Mouse (Mus musculus) heart, adult 2 months (tissue): ENCODE results near the gene Fbxo36.

Experiments used
- CTCF ChIP-seq: fragments of 200-600 bp; IDR thresholded peaks from 2 replicates; pipeline ENCODE4 v1.8.1; 2022; ENCODE audit warnings: antibody characterized with exemption, mild to moderate bottlenecking, moderate library complexity
- EP300 ChIP-seq: fragments of 200-500 bp; IDR thresholded peaks from 2 replicates; pipeline ENCODE4 v1.6.1; 2011; ENCODE audit warnings: low read depth, low read length, control low read depth; ENCODE audit not compliant: insufficient read depth
- POLR2A ChIP-seq: fragments of 200-500 bp; IDR thresholded peaks from 2 replicates; pipeline ENCODE4 v1.6.1; 2011; ENCODE audit warnings: mild to moderate bottlenecking, low read depth, low read length, control low read depth; ENCODE audit not compliant: insufficient read depth

GRCm38 (mm10) chr1:84866231-84866630 lies 26.6 kb downstream of the Fbxo36 start:
- no peak for TF ChIP-seq CTCF
- TF ChIP-seq POLR2A = no peak
- TF ChIP-seq EP300 = no peak
